In genomic region chr1:121012126-121012525, GRCm38 (mm10) we compare ENCODE assay signal across 20 mouse cellular contexts.
"Had no signal": no experiment of that assay in that cellular context is flagged by ENCODE, and none has a peak within 500 bp of the region (broad histone marks: within the 10 kb centered on the region; RNA-seq: fewer than 3 reads in every experiment).

No protein-coding gene starts in this region.

- H3K27me3 ChIP-seq: lung, embryonic 15.5 days; megakaryocyte, embryonic 14.5 days; midbrain, embryonic 13.5 days; midbrain, embryonic 15.5 days; neural tube, embryonic 12.5 days; stomach, embryonic 15.5 days had no signal

- DNase-seq: liver, postnatal 0 days; lung, adult 2 months; lung, postnatal 14 days; lung, postnatal 36 days; retina, postnatal 1 day; right cerebral cortex, adult 18-20 months; right cerebral cortex, postnatal 14 days; thymus, adult 2 months; thymus, postnatal 25 days; thymus, postnatal 4 days had no signal

- ATAC-seq: liver, postnatal 0 days; lung, postnatal 0 days; midbrain, embryonic 13.5 days; midbrain, embryonic 15.5 days had no signal

- H3K4me3 ChIP-seq: lung, embryonic 15.5 days; megakaryocyte, embryonic 14.5 days; midbrain, embryonic 13.5 days; midbrain, embryonic 15.5 days; neural tube, embryonic 12.5 days; stomach, embryonic 15.5 days had no signal

- H3K4me1 ChIP-seq: lung, embryonic 15.5 days; megakaryocyte, embryonic 14.5 days; midbrain, embryonic 13.5 days; midbrain, embryonic 15.5 days; neural tube, embryonic 12.5 days; stomach, embryonic 15.5 days had no signal

- H3K9ac ChIP-seq: liver, postnatal 0 days; lung, embryonic 15.5 days; midbrain, embryonic 13.5 days; midbrain, embryonic 15.5 days; neural tube, embryonic 12.5 days; stomach, embryonic 15.5 days had no signal

- H3K4me2 ChIP-seq: lung, embryonic 15.5 days; midbrain, embryonic 11.5 days; midbrain, embryonic 13.5 days; midbrain, embryonic 15.5 days; neural tube, embryonic 12.5 days; stomach, embryonic 15.5 days had no signal

- H3K27ac ChIP-seq: lung, embryonic 15.5 days; macrophage; midbrain, embryonic 13.5 days; midbrain, embryonic 15.5 days; neural tube, embryonic 12.5 days; stomach, embryonic 15.5 days; stomach, postnatal 0 days had no signal

- H3K36me3 ChIP-seq: lung, embryonic 15.5 days; midbrain, embryonic 13.5 days; midbrain, embryonic 15.5 days; neural tube, embryonic 12.5 days; stomach, embryonic 15.5 days had no signal

- H3K9me3 ChIP-seq: lung, embryonic 15.5 days; neural tube, embryonic 12.5 days; stomach, embryonic 15.5 days had no signal
